Mouse (Mus musculus) thymus, adult 2 months (tissue): ENCODE measurements around the gene Sptbn1.

ENCODE experiments used
- CTCF ChIP-seq: fragments of 200-500 bp; IDR thresholded peaks from 2 replicates; pipeline ENCODE4 v1.5.1; 2012; ENCODE audit warnings: mild to moderate bottlenecking, control low read depth, low read length, moderate library complexity, borderline replicate concordance; ENCODE audit not compliant: control insufficient read depth, poor library complexity, insufficient read depth; ENCODE audit errors: extremely low read depth
- POLR2A ChIP-seq: fragments of 200-500 bp; IDR thresholded peaks from 2 replicates; pipeline ENCODE4 v1.6.1; 2012; ENCODE audit warnings: mild to moderate bottlenecking, low read length, control low read depth, moderate library complexity; ENCODE audit not compliant: control insufficient read depth, poor library complexity, insufficient read depth; ENCODE audit errors: extremely low read depth

- no peak for TF ChIP-seq POLR2A
- no peak for TF ChIP-seq CTCF
Observed at GRCm38 (mm10) chr11:30134058-30134457, 133.9 kb downstream of the Sptbn1 start.
